Mouse (Mus musculus): ENCODE data around the gene Gm5447.

Gene Gm5447

DNA sequence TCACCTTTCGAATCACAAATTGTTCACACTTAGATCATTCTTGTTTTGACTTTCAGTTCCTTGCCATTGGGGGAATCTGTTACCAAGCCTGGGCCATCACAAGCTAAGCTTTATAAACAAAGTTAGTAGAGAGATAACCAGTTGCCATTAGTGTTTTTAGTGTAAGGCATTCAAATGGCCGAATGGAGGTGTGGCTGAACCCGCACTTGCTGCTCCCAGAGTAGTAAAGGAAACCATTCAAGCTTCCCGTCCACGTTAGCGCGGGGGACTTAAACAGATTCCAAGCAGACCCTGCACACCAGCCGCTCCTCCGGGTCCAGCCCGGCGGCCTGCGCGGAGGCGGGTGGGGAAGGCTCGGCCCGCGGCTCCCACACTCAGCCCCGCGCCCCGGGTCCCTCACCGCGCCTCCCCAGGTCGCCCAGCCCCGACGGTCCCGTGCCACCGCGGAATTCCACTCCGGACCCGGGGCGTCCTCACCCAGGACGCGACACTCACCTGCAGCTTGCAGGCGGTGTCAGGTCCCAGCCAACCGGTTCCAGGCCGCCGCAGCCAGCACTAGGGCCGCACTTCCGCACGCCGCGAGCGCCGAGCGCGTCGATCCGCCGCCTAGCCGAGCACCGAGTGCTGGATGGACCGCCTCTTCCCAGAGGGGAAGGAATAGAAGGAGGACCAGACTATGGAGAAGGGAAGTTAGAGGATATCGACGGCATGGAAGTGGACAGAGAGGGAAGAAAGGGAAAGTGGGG lies at the start of gene Gm5447, which contains the start of gene Exoc2:
Gm5447 (plus strand) TSS at position 704 of the 746 bp plus-strand sequence.
Exoc2 (minus strand) TSS at position 593 of the 746 bp plus-strand sequence.
- in situ Hi-C loops (cut with MboI, MseI), result loop anchor here (5.0 to 10.0 kb wide), 2 partner anchors 56 to 419 kb away; no protein-coding TSS in a partner anchor

- in situ Hi-C loops (cut with MboI, MseI), result loop anchor here (10.0 kb wide), 1 partner anchor 1491 kb away; no protein-coding TSS in a partner anchor
These were observed 49.7 kb upstream of the Gm5447 start for GRCm38 (mm10) chr13:30924269-30924668.

GRCm38 (mm10) chr13:30929119-30929518 lies 44.9 kb upstream of the Gm5447 start:
- in situ Hi-C loops (cut with MboI, MseI), result loop anchor here (10.0 kb wide), 1 partner anchor 1486 kb away; no protein-coding TSS in a partner anchor

DNA sequence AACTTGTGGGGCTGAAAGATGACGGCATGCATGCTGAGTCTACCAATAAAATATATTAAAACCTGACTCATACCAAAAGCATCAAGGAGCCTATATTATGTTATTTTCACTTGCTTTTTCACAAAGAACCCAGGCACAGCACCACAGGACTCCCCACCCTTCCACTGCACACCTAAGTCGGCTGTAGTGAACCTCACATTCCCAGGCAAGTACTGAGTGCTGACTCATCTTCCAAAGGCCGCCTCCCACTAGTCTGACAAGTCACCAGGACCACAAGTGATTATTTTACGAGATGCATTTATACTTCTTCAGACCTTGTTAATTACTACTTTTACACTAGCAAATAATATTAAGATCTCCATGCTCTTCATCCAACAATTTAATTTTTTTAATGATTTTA lies 42.4 kb upstream of the Gm5447 start:
- in situ Hi-C loops (cut with MboI, MseI), result no loop called here

DNA sequence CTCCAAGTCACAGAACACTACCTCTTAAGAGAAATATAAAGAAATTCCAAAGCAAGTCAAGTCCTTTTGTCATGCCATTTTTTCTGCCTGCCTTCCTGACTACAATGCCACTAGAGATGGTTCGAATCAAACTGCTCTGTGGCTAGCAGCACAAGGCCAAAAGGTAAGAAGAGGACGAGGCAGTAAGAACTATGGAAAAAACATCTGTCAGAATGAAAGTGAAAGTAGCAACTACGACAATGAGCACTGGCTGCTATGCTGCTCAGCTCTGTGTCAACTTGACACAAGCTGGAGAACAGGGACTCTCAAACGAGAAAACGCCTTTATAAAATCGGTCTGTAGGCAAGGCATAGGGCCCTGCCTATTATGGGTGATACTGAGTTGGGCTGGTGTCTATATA lies 41.0 kb upstream of the Gm5447 start:
- in situ Hi-C loops (cut with MboI, MseI), result no loop called here

GRCm38 (mm10) chr13:30945788-30946187 lies 28.2 kb upstream of the Gm5447 start:
- in situ Hi-C loops (cut with MboI, MseI), result no loop called here

GRCm38 (mm10) chr13:30947129-30947528 lies 26.9 kb upstream of the Gm5447 start:
- in situ Hi-C loops (cut with MboI, MseI), result no loop called here

GRCm38 (mm10) chr13:30947540-30947939 lies 26.5 kb upstream of the Gm5447 start, which contains the start of gene Hus1b:
Gene Hus1b, minus strand, starts transcription at chr13:30947759.
- in situ Hi-C loops (cut with MboI, MseI), result no loop called here

DNA sequence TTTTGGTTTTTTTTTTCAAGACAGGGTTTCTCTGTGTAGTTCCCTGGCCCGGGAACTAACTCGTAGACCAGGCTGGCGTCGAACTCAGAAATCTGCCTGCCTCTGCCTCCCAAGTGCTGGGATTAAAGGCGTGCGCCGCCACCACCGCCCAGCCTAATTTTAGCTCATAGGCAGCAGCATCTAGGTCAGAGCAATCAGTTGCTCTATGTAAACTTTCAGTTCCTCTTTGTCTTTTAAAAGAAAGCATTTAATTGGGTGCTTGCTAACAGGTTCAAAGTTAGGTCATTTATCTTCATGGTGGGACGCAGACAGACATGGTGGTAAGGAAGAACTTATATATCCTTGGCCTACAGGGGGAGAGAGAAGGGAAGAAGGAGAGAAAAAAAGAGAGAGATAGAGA lies 24.8 kb upstream of the Gm5447 start:
- in situ Hi-C loops (cut with MboI, MseI), result no loop called here

DNA sequence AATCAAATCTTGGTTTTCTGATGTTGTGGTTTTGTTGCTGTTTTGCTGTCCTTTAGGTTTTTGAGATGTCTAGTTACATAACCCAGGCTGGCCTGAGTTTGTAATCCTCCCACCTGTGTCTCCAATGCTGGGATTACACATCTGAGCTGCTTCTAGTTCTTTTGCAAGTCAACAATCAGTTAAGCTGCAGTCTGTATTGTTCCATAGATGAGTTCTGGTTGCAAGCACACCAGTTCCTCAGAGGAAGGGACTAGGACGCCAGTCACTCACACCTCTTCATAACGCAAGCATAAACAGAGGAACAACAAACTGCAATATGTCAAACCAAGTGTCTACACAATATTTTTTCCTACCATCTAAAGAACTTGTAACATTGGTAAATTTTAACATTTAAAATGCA lies 22.0 kb upstream of the Gm5447 start:
- in situ Hi-C loops (cut with MboI, MseI), result no loop called here

- in situ Hi-C loops (cut with MboI, MseI), result no loop called here
These were observed 20.4 kb upstream of the Gm5447 start for GRCm38 (mm10) chr13:30953580-30953979.

GRCm38 (mm10) chr13:30960714-30961113 lies 13.3 kb upstream of the Gm5447 start:
- in situ Hi-C loops (cut with MboI, MseI), result no loop called here

DNA sequence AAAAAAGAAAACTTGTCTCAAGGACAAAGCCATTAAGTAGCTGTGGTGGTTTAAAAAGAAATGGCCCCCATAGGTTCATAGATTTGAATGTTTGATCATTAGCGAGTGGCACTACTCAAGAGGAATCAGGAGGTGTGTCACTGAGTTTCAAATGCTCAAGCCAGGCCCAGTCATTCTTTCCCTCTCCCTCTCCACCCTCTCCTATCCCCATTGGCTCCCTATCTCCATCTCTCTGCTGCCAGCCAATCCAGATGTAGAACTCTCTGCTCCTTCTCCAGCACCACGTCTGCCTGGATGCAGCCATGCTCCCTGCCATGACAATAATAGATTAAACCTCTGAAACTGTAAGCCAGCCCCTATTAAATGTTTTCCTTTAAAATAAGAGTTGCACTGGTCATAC lies 12.1 kb upstream of the Gm5447 start:
- in situ Hi-C loops (cut with MboI, MseI), result no loop called here

DNA sequence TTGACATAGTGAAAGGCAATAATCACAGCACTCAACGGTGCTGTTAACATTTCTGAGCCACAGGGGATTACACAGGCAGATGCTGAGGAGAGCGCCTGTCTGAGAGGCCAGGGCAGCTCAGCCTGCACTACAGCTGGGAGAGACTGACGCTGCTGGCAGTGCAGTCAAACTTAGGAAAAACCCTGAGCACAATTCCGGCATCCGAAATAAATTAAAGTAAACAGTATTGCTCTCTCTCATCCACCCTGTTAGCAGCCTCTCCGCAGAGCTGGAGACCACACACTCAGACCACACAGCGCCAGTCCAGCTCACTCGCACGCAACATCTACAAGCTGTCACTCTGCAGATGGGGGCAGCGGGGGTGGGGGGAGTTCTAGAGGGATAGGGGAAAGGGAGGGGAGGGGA lies 7.5 kb upstream of the Gm5447 start:
- in situ Hi-C loops (cut with MboI, MseI), result no loop called here

GRCm38 (mm10) chr13:30968311-30968710 lies 5.7 kb upstream of the Gm5447 start:
- in situ Hi-C loops (cut with MboI, MseI), result no loop called here

DNA sequence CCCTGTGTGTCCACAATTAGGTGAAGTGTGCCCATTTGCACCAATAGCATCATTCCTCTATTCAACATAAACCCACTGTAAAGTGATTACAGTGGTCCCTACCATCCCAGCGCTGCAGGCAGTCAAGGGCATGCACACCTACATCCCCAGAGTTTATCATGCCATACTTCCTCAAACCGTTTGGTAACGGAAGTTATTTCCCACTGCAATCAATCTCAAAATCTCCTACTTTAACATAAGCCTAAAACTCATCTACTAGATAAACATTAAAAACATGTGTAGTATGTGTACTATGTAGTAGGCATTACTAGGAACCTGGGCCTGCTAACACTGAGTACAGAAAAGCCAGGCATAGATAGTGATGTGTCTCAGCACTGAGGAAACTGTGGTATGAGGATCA lies 3.0 kb upstream of the Gm5447 start:
- in situ Hi-C loops (cut with MboI, MseI), result loop anchor here (5.0 to 10.0 kb wide), 2 partner anchors 54 to 416 kb away; no protein-coding TSS in a partner anchor

DNA sequence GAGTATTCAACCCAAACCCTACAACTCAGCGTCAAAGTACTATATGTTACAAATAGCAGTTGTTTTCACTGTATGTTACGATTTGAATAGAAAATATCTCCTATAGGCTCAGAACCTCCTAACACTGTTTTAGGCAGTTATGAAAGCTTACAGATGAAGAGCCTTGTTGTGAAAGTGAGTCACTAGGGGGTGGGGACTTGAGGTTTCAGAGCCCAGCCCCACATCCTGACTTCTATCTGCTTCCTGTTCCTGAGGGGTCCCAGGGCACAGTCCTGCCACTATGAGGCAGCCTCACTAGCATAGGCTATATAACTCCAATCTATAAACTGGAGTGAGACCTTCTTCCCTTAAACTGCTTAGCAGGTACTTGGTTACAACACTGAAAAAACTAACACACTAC lies 1.9 kb upstream of the Gm5447 start:
- in situ Hi-C loops (cut with MboI, MseI), result loop anchor here (5.0 to 10.0 kb wide), 2 partner anchors 55 to 417 kb away; no protein-coding TSS in a partner anchor

DNA sequence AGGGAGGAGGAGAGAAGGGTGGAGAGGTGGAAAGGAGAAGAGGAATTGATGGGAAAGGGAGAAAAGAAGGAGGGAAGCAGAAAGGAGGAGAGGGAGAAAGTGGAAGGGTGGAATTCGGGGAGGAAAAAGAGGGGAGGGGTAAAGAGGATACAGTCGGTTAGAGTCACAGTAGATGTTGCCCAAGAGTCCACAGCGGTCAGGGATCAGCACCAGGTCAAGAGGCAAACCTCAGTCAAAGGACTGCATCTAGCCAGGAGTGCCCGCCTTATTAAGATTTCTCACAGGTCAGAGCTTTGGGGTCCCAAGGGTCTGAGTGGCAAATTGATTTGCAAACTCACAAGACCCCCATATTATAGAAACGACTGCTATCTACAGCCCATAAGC lies 235 bp downstream of the Gm5447 start:
- in situ Hi-C loops (cut with MboI, MseI), result loop anchor here (5.0 to 10.0 kb wide), 2 partner anchors 57 to 419 kb away; no protein-coding TSS in a partner anchor

- in situ Hi-C loops (cut with MboI, MseI), result loop anchor here (10.0 kb wide), 1 partner anchor 422 kb away; no protein-coding TSS in a partner anchor
These were observed 2.6 kb downstream of the Gm5447 start for GRCm38 (mm10) chr13:30976536-30977084.

DNA sequence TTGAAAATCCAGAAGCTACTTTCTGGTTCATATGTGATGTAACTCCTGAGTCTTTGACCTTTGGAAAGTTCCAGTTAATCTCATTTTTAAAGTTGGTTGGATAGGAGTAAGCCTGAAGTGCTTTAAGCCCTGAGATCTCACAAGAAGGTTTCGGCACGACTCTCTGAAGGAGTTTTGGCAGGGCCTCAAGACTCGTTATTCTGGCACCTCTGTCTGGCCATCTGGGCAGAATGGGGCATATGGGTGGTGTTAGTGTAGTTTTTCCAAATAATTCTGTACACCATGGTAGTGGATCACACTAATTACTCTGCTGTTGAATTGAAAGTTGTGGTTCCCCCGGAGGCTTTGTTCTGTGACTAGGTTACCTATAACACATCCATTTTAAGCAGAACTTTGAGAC lies 4.2 kb downstream of the Gm5447 start:
- in situ Hi-C loops (cut with MboI, MseI), result loop anchor here (10.0 kb wide), 1 partner anchor 423 kb away; no protein-coding TSS in a partner anchor

DNA sequence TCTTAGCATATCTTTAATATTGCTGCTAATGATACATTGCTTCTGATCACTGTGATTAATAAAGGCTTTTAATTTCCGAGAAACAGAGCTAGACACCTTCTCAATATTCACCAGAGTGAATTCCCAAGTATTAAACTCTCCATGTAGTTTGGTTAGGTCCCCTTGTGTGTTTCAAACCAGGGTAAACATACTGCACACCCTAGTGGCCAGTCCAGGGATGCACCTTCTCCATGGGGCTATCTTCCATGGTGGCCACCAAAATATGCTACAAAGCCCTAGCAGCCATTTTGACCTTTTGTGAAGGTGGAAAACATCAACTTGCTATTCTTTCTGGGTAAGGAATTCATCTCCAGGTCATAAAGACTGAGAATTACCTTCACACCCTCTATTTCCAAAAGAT lies 7.7 kb downstream of the Gm5447 start:
- in situ Hi-C loops (cut with MboI, MseI), result loop anchor here (10.0 kb wide), 1 partner anchor 827 kb away; no protein-coding TSS in a partner anchor

GRCm38 (mm10) chr13:30985275-30985597 lies 11.2 kb downstream of the Gm5447 start:
- in situ Hi-C loops (cut with MboI, MseI), result loop anchor here (10.0 kb wide), 1 partner anchor 830 kb away; no protein-coding TSS in a partner anchor
